Mouse (Mus musculus) limb, embryonic 14.5 days (tissue): Measurements from ENCODE around the gene Gmeb2. TPM values are rescaled to one million over a fixed set of nuclear protein-coding genes. Genes with fewer than 3 reads are reported as not detected.

Experiments used
- ATAC-seq: fragments of 200-750 bp; cut with Nextera tagmentation; 2 replicates; pipeline ENCODE4 v1.8.0; 2017; ENCODE audit warnings: low read depth, moderate number of reproducible peaks, moderate TSS enrichment; ENCODE audit not compliant: low FRiP score
- DNase-seq: peaks from one replicate; pipeline ENCODE4 v3.0.0-alpha.2; 2015; ENCODE audit warnings: low spot score
- H3K27ac ChIP-seq: fragments of 300-500 bp; sonication (generic); replicated peaks from 2 replicates; pipeline ENCODE4 v1.5.1; 2014; ENCODE audit warnings: low read depth, mild to moderate bottlenecking, low read length, moderate library complexity, mixed read lengths
- H3K27me3 ChIP-seq: fragments of 300-500 bp; sonication (generic); 2 replicates; pipeline ENCODE4 v1.6.1; 2014; ENCODE audit warnings: low read length, mixed read lengths; ENCODE audit not compliant: control insufficient read depth, insufficient read depth
- H3K36me3 ChIP-seq: fragments of 300-500 bp; sonication (generic); 2 replicates; pipeline ENCODE4 v1.6.1; 2014; ENCODE audit warnings: mild to moderate bottlenecking, low read length, moderate library complexity, mixed read lengths; ENCODE audit not compliant: control insufficient read depth, insufficient read depth
- H3K4me1 ChIP-seq: fragments of 300-500 bp; sonication (generic); 2 replicates; pipeline ENCODE4 v1.6.1; 2014; ENCODE audit warnings: antibody characterized with exemption, low read length, mixed read lengths; ENCODE audit not compliant: control insufficient read depth, insufficient read depth
- H3K4me2 ChIP-seq: fragments of 300-500 bp; sonication (generic); replicated peaks from 2 replicates; pipeline ENCODE4 v1.6.1; 2014; ENCODE audit warnings: low read depth, mild to moderate bottlenecking, low read length, moderate library complexity; ENCODE audit not compliant: severe bottlenecking
- H3K4me3 ChIP-seq: fragments of 300-500 bp; sonication (generic); replicated peaks from 2 replicates; pipeline ENCODE4 v1.5.1; 2014; ENCODE audit warnings: low read length
- H3K9ac ChIP-seq: fragments of 300-500 bp; sonication (generic); 2 replicates; pipeline ENCODE4 v1.6.1; 2014; ENCODE audit warnings: mild to moderate bottlenecking, low read depth, low read length, moderate library complexity; ENCODE audit not compliant: severe bottlenecking
- H3K9me3 ChIP-seq: fragments of 300-500 bp; sonication (generic); 2 replicates; pipeline ENCODE4 v1.6.1; 2016; ENCODE audit warnings: low read length; ENCODE audit not compliant: control insufficient read depth
- POLR2A ChIP-seq: fragments of 200-500 bp; IDR thresholded peaks from 2 replicates; pipeline ENCODE4 v1.8.0; 2012; ENCODE audit warnings: inconsistent platforms, mild to moderate bottlenecking, moderate library complexity, borderline replicate concordance; ENCODE audit not compliant: insufficient read depth, insufficient read length; ENCODE audit errors: extremely low read depth
- WGBS: fragments of 180-500 bp; shearing (Covaris S2); extraction: QIAGEN DNeasy Blood & Tissue Kit; methylation state at CpG from one replicate; pipeline ENCODE4 v1.1.7; 2014; 5-methylcytosine and 5-hydroxymethylcytosine counted together
- polyA plus RNA-seq, 2 experiments: library from polyadenylated mRNA; depleted of rRNA in 1 of 2; stranded (reverse) in 1 of 2; unstranded in 1 of 2; fragments of >200 nt; fragmentation: Nextera tagmentation in 1 of 2; extraction: Ambion mirVana in 1 of 2; gene quantifications; 2 replicates each; pipeline versions ENCODE4 v1.2.1 to v1.2.3; 2012 to 2014

Gmeb2 gene
- polyA plus RNA-seq, 2 experiments, result 17.0 to 28.6 TPM

DNA sequence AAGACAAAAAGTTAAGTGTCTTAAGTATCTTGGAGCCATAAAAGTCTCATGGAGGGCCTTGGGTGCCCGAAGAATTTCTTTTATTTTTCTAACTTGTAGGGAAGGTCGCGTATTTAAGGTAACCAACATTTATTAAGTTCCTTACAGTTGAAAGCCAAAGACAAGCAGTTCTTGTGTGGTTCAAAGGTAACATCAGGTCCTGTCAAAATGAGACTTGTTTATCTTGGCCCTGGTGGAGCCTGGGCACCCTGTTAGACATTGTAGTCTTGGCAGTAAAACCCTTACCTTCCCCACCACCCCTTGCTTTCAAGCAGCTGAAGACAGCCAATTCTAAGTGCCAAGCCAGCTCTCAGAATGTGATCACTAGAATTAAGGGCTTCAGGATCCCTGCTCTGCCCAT is 856 bp upstream of the Gmeb2 start:
- 76% methylated on average over 3 of the region's 3 CpGs for WGBS
- Histone ChIP-seq H3K27me3 (no peaks in the 10 kb centered on the region), H3K9me3 (no peaks in the 10 kb centered on the region), H3K4me2 (peak overlapping the region; percentile 61), H3K4me1 (peaks cover 12% of the 10 kb centered on the region; the same call in 1 of the 2 replicates), H3K36me3 (0 out of 2 replicates have a peak, but pooled peaks cover 6% of the 10 kb centered on the region), H3K9ac (peak overlapping the region; percentile 85; the same call in 1 of the 2 replicates), H3K4me3 (peak overlapping the region; percentile 67), H3K27ac (0 out of 2 replicates have a peak overlapping the region, but pooled peaks have one; percentile 95)
- TF ChIP-seq POLR2A, result no peak
- DNase-seq (no peak), ATAC-seq (no peak)

DNA sequence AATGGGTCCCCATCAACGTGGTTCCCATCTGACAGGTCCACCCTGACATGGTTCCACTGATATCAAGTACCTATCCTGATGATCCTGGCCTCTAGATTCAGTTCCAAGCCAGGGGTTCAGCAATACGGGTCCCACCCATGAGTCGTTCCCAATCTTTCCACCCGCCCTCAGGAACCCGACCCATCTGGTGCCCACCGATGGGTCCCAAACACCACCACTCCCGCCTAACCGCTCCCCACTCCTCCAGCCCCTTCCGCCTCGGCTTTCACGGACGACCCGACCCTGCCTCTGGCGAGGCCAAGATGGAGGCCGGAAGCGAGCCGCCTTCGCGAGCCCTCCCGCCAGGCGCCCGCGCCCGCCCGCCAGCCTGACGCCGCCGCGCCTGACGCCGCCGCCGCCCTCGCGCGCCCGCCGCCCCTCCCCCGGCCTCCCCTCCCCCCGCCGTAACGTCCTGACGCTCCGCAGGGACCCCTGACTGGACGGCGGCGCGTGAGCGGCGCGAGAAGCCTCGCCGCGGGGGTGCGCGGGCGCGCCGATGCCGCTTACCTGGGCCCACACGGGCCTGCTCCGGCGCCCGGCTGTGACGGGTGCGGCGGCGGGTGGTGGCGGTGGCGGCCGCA is 387 bp downstream of the Gmeb2 start:
- Histone ChIP-seq H3K4me1 (peaks cover 12% of the 10 kb centered on the region; the same call in 1 of the 2 replicates), H3K9me3 (no peaks in the 10 kb centered on the region), H3K4me3 (peak overlapping the region; percentile 67), H3K9ac (peak overlapping the region; percentile 85), H3K36me3 (peaks cover 11% of the 10 kb centered on the region; the same call in 1 of the 2 replicates), H3K27me3 (no peaks in the 10 kb centered on the region), H3K27ac (peak overlapping the region; percentile 95), H3K4me2 (peak overlapping the region; percentile 62)
- TF ChIP-seq POLR2A, result peak; percentile 78; the same call in 1 of the 2 replicates
- ATAC-seq (peak; percentile 89), DNase-seq (peak; percentile 64)
- WGBS, result 1% methylated on average over 39 of the region's 71 CpGs

DNA sequence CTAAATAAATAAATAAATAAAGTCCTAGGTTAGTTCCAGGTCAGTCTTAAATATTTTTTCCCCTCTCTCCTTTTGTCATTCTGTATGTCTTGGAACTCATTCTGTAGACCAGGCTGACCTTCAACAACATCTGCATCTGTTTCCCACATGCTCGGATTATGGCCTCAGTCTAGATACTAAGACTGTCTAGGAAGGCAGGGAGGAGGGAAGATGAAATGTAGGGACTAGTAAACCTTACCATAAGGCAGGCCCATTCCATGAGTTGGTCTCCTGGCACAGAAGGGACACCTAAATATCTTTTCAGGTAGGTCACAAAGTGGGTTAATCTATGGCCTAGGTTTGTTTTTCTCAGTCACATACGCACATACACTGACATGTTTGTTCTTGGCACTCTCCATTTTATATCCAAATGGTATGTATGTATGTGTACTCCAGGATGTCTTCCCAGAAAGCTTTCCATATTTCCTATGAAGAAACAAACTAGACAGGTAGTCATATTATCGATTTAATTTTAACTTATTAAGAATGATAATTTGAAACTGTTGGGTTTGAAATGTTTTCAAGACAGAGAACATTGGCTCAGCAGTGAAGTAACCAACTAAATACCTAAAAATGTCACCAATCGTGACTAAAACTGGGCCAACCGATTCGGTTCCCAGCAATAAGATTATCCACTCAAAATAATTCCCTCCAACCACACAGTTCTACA is 1.1 kb downstream of the Gmeb2 start:
- no peak for TF ChIP-seq POLR2A
- Histone ChIP-seq H3K9ac (peak overlapping the region; percentile 85), H3K4me3 (peak overlapping the region; percentile 67), H3K27ac (peak overlapping the region; percentile 95), H3K4me1 (peaks cover 12% of the 10 kb centered on the region; the same call in 1 of the 2 replicates), H3K27me3 (no peaks in the 10 kb centered on the region), H3K4me2 (peak overlapping the region; percentile 62), H3K9me3 (no peaks in the 10 kb centered on the region), H3K36me3 (peaks cover 16% of the 10 kb centered on the region)
- no peak for ATAC-seq
- WGBS, result 56% methylated on average over 6 of the region's 6 CpGs
- no peak for DNase-seq

DNA sequence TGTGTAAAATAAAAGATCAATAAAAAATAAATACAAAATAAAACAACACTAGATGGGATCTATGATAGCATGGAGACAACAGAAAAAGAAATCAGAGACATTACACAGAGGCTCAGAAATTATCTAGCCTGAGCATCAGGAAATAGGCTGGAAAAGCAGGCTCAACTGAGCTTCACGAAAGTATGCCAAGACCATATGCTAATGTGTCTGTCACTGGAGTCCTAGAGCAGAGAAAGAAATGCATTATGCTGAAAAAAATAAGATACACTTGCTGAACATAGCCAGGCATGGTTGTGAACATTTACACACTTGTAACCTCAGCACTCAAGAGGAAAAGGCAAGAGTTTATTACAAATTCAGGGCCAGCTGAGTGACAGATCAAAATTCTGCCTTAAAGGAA is 7.9 kb downstream of the Gmeb2 start:
- Histone ChIP-seq H3K4me3 (no peak overlapping the region), H3K27ac (no peak overlapping the region), H3K9me3 (no peaks in the 10 kb centered on the region), H3K36me3 (peaks cover 43% of the 10 kb centered on the region), H3K4me2 (no peak overlapping the region), H3K4me1 (no peaks in the 10 kb centered on the region), H3K9ac (no peak overlapping the region), H3K27me3 (no peaks in the 10 kb centered on the region)
- ATAC-seq, result no peak
- no peak for DNase-seq
- TF ChIP-seq POLR2A, result no peak
- WGBS, result 86% methylated on average over 1 of the region's 1 CpGs

DNA sequence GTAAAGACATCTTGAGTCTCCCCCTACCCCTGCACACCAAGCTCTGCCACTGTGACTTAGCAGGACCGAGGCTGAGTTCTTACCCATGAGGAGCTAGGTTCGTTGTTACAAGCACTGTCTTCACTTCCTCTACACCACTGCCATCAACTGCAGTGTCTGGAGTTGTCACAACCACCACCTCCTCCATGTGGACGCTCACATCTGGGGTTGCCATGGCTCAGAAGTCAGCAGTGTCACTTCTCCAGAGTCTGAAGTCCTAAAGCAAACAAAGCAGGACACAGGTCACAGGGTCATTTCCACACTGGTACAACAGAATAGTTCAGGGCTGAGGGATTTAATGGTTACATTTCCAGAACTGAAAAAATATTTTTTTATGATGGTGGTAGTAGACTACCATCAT is 10.0 kb downstream of the Gmeb2 start:
- WGBS, result 82% methylated on average over 3 of the region's 3 CpGs
- no peaks in the 10 kb centered on the region for H3K9me3 ChIP-seq
- no peak for TF ChIP-seq POLR2A
- no peak overlapping the region for H3K27ac ChIP-seq
- peaks cover 52% of the 10 kb centered on the region for H3K36me3 ChIP-seq
- ATAC-seq, result no peak
- no peaks in the 10 kb centered on the region for H3K4me1 ChIP-seq
- no peaks in the 10 kb centered on the region for H3K27me3 ChIP-seq
- no peak for DNase-seq
- no peak overlapping the region for H3K4me3 ChIP-seq
- no peak overlapping the region for H3K9ac ChIP-seq
- H3K4me2 ChIP-seq, result no peak overlapping the region
